Mouse (Mus musculus): ENCODE measurements around the gene Tpst1. TPM values are rescaled to one million over a fixed set of nuclear protein-coding genes. Genes with fewer than 3 reads are reported as not detected.
A peak's percentile ranks its signal among the peaks of the same experiment; 100 is the strongest.

Gene Tpst1
- polyA plus RNA-seq, 1 experiment: 44.9 TPM

DNA sequence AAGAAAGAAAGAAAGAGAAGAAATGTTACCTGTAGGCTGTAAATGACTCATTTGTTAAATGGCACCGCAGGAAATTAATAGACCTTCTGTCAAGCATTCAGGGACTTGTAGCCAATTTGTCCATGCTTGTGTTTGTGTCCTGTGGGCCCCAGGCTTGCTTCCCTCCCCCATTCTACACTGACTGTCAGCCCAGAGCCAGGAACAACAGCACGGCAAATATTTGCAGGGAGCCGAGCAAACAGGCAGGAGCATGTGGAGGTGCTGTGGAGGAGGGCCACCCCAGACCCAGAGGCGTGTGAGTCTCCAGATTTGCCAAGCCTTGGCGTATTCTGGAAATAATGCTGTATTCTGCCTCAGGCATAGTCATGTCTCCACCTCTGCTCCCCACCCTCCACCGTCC is 1.4 kb downstream of the Tpst1 start:
- Histone ChIP-seq H3K4me3 (ENCODE audit: insufficient read depth, low read length) (no peak overlapping the region), H3K4me1 (ENCODE audit: control insufficient read depth, insufficient read depth, low read length) (0 out of 2 replicates have a peak, but pooled peaks cover 3% of the 10 kb centered on the region), H3K27ac (ENCODE audit: insufficient read depth, low read length) (no peak overlapping the region)
- TF ChIP-seq CTCF (IDR thresholded peaks at IDR 0.05; ENCODE audit: borderline replicate concordance, insufficient read depth, low read length) (no peak), POLR2A (IDR thresholded peaks at IDR 0.05; ENCODE audit: low read depth, low read length) (no peak)

GRCm38 (mm10) chr5:130076396-130076795 is 3.3 kb downstream of the Tpst1 start:
- H3K27ac ChIP-seq (ENCODE audit: insufficient read depth, low read length): no peak overlapping the region
- no peak for TF ChIP-seq CTCF (IDR thresholded peaks at IDR 0.05; ENCODE audit: borderline replicate concordance, insufficient read depth, low read length)
- no peak for TF ChIP-seq POLR2A (IDR thresholded peaks at IDR 0.05; ENCODE audit: low read depth, low read length)
- H3K4me1 ChIP-seq (ENCODE audit: control insufficient read depth, insufficient read depth, low read length): 0 out of 2 replicates have a peak, but pooled peaks cover 3% of the 10 kb centered on the region
- no peak overlapping the region for H3K4me3 ChIP-seq (ENCODE audit: insufficient read depth, low read length)

- H3K4me3 ChIP-seq (ENCODE audit: insufficient read depth, low read length): no peak overlapping the region
- H3K27ac ChIP-seq (ENCODE audit: insufficient read depth, low read length): peak overlapping the region; percentile 22; the same call in 1 of the 2 replicates
- no peak for TF ChIP-seq CTCF (IDR thresholded peaks at IDR 0.05; ENCODE audit: borderline replicate concordance, insufficient read depth, low read length)
- no peak for TF ChIP-seq POLR2A (IDR thresholded peaks at IDR 0.05; ENCODE audit: low read depth, low read length)
- H3K4me1 ChIP-seq (ENCODE audit: control insufficient read depth, insufficient read depth, low read length): 0 out of 2 replicates have a peak, but pooled peaks cover 3% of the 10 kb centered on the region
These were observed 5.1 kb downstream of the Tpst1 start for GRCm38 (mm10) chr5:130078096-130078833.

DNA sequence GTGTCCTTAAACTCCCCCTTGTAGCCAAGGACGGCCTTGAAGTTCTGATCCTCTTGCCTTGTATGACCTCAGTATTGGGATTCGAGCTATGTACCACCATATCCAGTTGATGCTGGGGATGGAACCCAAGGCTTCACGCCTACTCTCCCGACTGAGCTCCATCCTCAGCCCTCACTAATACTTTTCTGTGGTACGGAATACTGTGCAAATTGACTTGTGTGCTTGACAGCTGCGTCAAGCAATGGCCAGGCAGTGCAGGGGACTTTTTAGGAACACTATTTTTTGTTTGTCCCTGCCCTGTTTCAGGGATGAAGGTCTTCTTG is 5.7 kb downstream of the Tpst1 start:
- 0 out of 2 replicates have a peak, but pooled peaks cover 3% of the 10 kb centered on the region for H3K4me1 ChIP-seq (ENCODE audit: control insufficient read depth, insufficient read depth, low read length)
- H3K27ac ChIP-seq (ENCODE audit: insufficient read depth, low read length): peak overlapping the region; percentile 22; the same call in 1 of the 2 replicates
- H3K4me3 ChIP-seq (ENCODE audit: insufficient read depth, low read length): no peak overlapping the region
- no peak for TF ChIP-seq CTCF (IDR thresholded peaks at IDR 0.05; ENCODE audit: borderline replicate concordance, insufficient read depth, low read length)
- TF ChIP-seq POLR2A (IDR thresholded peaks at IDR 0.05; ENCODE audit: low read depth, low read length): no peak

DNA sequence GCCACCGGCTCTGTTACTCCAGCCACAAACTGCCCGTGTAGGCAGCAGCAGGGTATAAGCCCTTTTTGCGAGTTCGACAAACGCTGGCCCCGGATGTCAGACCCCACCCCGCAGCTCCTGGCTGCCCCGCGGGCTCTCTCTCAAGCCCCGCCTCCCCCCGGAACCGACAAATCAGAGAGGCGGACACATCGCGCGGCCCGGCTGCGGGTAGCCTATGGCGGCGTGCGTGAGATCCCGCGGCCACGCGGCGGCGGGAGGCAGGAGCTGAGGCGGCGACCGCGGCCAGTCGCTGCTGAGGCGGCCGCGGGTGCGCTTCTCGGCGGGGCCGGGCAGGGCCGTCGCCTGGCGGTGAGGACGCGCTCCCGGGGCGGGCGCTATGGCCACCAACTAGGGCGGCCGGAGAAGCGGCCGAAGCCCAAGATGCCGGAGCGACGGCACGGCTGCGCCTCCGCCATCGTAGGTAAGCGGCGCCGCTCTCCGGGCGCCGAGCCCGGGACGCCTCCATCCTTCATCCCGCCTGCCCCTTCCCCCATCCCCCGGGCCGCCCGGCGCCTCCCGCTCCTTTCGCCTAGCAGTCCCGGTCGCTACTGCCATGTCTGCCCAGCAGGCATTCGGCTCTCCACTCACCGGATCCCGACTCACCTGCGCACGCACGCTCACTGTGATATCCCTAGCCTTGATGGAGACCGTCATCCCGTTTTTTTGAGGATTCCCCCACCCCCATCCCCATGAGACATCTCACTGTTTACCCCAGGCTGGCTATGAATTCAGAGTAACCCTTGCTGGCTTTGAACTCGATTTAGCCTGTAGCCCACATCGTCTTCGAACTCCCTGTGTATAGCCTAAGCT is 6.3 kb downstream of the Tpst1 start:
- Histone ChIP-seq H3K27ac (ENCODE audit: insufficient read depth, low read length) (peak overlapping the region; percentile 32; the same call in 1 of the 2 replicates), H3K4me3 (ENCODE audit: insufficient read depth, low read length) (peak overlapping the region; percentile 78), H3K4me1 (ENCODE audit: control insufficient read depth, insufficient read depth, low read length) (0 out of 2 replicates have a peak, but pooled peaks cover 3% of the 10 kb centered on the region)
- TF ChIP-seq POLR2A (IDR thresholded peaks at IDR 0.05; ENCODE audit: low read depth, low read length) (peak; percentile 87), CTCF (IDR thresholded peaks at IDR 0.05; ENCODE audit: borderline replicate concordance, insufficient read depth, low read length) (no peak)

DNA sequence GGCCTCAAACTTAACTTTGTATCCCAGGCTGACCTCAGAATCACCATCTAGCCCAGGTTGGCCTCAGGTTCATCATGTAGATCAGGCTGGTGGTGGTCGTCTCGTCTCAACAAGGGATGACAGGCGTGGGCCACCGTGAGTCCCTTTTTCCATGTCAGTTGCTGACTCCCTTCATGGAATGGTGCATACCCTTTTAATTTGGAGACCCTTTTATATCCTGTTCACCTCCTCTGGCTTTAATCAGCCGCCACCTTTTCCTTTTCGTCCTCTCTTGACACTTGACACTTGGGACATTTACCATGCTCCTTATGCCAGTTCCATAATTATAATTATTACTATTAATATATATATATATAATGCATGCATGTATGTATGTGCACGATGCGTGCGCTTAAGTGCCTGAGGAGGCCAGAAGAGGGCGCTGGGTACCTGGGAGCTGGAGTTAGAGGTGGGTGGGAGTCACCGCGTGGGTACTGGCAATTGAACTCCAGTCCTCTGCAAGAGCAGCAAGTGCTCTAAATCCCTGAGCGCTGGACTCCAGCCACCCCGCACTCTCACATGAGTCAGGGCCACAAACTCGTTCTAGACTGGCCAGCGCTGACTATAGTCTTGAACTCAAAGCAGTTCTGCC is 7.0 kb downstream of the Tpst1 start:
- Histone ChIP-seq H3K4me3 (ENCODE audit: insufficient read depth, low read length) (peak overlapping the region; percentile 78), H3K4me1 (ENCODE audit: control insufficient read depth, insufficient read depth, low read length) (0 out of 2 replicates have a peak, but pooled peaks cover 3% of the 10 kb centered on the region), H3K27ac (ENCODE audit: insufficient read depth, low read length) (no peak overlapping the region)
- TF ChIP-seq CTCF (IDR thresholded peaks at IDR 0.05; ENCODE audit: borderline replicate concordance, insufficient read depth, low read length): peak; percentile 28
- no peak for TF ChIP-seq POLR2A (IDR thresholded peaks at IDR 0.05; ENCODE audit: low read depth, low read length)

DNA sequence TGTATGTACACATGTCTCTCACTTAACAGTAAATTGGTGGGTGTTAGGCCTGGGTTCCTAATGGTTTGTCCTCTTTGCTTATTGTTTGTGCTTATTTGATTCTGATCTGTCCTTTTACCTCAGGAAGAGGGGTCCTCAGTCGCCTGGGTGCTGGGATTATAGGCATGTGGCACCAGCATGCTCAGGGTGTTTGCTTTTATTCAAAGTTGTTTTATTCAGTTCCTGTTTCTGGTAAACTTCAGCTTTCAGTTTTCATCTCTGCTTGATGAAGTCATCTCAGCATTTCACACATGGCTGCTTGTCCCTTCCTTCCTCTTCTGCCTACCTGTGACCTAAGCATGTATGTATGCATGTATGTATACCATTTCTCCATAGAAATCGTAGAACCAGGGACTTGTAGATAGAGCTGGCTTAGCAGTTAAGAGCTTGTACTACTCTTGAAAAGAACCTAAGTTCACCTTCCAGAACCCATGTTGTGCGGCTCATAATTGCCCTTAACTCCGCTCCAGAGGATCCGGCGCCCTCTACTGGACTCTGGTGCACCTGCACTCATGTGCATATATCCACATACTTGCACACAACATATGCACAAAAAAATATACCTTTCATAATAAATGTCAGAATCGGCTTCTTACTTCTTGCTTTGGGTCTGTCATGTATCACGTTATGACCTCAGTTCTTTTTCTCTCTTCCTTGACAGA is 8.2 kb downstream of the Tpst1 start:
- Histone ChIP-seq H3K4me3 (ENCODE audit: insufficient read depth, low read length) (no peak overlapping the region), H3K27ac (ENCODE audit: insufficient read depth, low read length) (no peak overlapping the region), H3K4me1 (ENCODE audit: control insufficient read depth, insufficient read depth, low read length) (0 out of 2 replicates have a peak, but pooled peaks cover 3% of the 10 kb centered on the region)
- TF ChIP-seq POLR2A (IDR thresholded peaks at IDR 0.05; ENCODE audit: low read depth, low read length) (no peak), CTCF (IDR thresholded peaks at IDR 0.05; ENCODE audit: borderline replicate concordance, insufficient read depth, low read length) (no peak)

GRCm38 (mm10) chr5:130082431-130082830 is 9.3 kb downstream of the Tpst1 start:
- 0 out of 2 replicates have a peak, but pooled peaks cover 3% of the 10 kb centered on the region for H3K4me1 ChIP-seq (ENCODE audit: control insufficient read depth, insufficient read depth, low read length)
- no peak for TF ChIP-seq POLR2A (IDR thresholded peaks at IDR 0.05; ENCODE audit: low read depth, low read length)
- no peak for TF ChIP-seq CTCF (IDR thresholded peaks at IDR 0.05; ENCODE audit: borderline replicate concordance, insufficient read depth, low read length)
- no peak overlapping the region for H3K27ac ChIP-seq (ENCODE audit: insufficient read depth, low read length)
- H3K4me3 ChIP-seq (ENCODE audit: insufficient read depth, low read length): no peak overlapping the region

GRCm38 (mm10) chr5:130084271-130084670 is 11.1 kb downstream of the Tpst1 start:
- Histone ChIP-seq H3K4me3 (ENCODE audit: insufficient read depth, low read length) (no peak overlapping the region), H3K4me1 (ENCODE audit: control insufficient read depth, insufficient read depth, low read length) (peaks cover 3% of the 10 kb centered on the region; the same call in 1 of the 2 replicates), H3K27ac (ENCODE audit: insufficient read depth, low read length) (peak overlapping the region; percentile 85)
- TF ChIP-seq CTCF (IDR thresholded peaks at IDR 0.05; ENCODE audit: borderline replicate concordance, insufficient read depth, low read length) (no peak), POLR2A (IDR thresholded peaks at IDR 0.05; ENCODE audit: low read depth, low read length) (no peak)
